Mouse (Mus musculus) midbrain, embryonic 12.5 days (tissue): ENCODE data around the gene Prkg1. TPM values are rescaled to one million over a fixed set of nuclear protein-coding genes. Genes with fewer than 3 reads are reported as not detected.
A peak's percentile ranks its signal among the peaks of the same experiment; 100 is the strongest.
"Not testable (repeated sequence)": the region's sequence is repeated elsewhere in the genome, so short reads cannot be mapped to it uniquely, and the experiment has no call there.

Experiments used
- ATAC-seq: fragments of 200-750 bp; cut with Nextera tagmentation; 2 replicates; pipeline ENCODE4 v1.8.0; 2017; ENCODE audit warnings: low read depth, moderate TSS enrichment, moderate library complexity; ENCODE audit not compliant: low FRiP score
- H3K27ac ChIP-seq: fragments of 300-500 bp; sonication (generic); replicated peaks from 2 replicates; pipeline ENCODE4 v1.5.1; 2016; ENCODE audit warnings: mild to moderate bottlenecking
- H3K27me3 ChIP-seq: fragments of 300-500 bp; sonication (generic); 2 replicates; pipeline ENCODE4 v1.6.1; 2016; ENCODE audit warnings: mild to moderate bottlenecking
- H3K36me3 ChIP-seq: fragments of 300-500 bp; sonication (generic); 2 replicates; pipeline ENCODE4 v1.6.1; 2016
- H3K4me1 ChIP-seq: fragments of 300-500 bp; sonication (generic); 2 replicates; pipeline ENCODE4 v1.6.1; 2016
- H3K4me2 ChIP-seq: fragments of 300-500 bp; sonication (generic); replicated peaks from 2 replicates; pipeline ENCODE4 v1.6.1; 2016; ENCODE audit warnings: mild to moderate bottlenecking, moderate library complexity
- H3K4me3 ChIP-seq: fragments of 300-500 bp; sonication (generic); 2 replicates; pipeline ENCODE4 v1.5.1; 2016; ENCODE audit warnings: mild to moderate bottlenecking
- H3K9ac ChIP-seq: fragments of 300-500 bp; sonication (generic); replicated peaks from 2 replicates; pipeline ENCODE4 v1.6.1; 2016; ENCODE audit warnings: mild to moderate bottlenecking, moderate library complexity
- H3K9me3 ChIP-seq: fragments of 300-500 bp; sonication (generic); 2 replicates; pipeline ENCODE4 v1.6.1; 2016; ENCODE audit warnings: mild to moderate bottlenecking
- WGBS: fragments of 180-500 bp; shearing (Covaris S2); methylation state at CpG from one replicate; pipeline ENCODE4 v1.1.7; 2016; 5-methylcytosine and 5-hydroxymethylcytosine counted together
- polyA plus RNA-seq: library from polyadenylated mRNA; unstranded; fragments of >200 nt; fragmentation: Nextera tagmentation; extraction: Ambion mirVana; gene quantifications from 2 replicates; pipeline ENCODE4 v1.2.1, GENCODE M21; 2016

Prkg1 gene
- polyA plus RNA-seq, 1 experiment from 2014 or later, result 8.7 TPM

DNA sequence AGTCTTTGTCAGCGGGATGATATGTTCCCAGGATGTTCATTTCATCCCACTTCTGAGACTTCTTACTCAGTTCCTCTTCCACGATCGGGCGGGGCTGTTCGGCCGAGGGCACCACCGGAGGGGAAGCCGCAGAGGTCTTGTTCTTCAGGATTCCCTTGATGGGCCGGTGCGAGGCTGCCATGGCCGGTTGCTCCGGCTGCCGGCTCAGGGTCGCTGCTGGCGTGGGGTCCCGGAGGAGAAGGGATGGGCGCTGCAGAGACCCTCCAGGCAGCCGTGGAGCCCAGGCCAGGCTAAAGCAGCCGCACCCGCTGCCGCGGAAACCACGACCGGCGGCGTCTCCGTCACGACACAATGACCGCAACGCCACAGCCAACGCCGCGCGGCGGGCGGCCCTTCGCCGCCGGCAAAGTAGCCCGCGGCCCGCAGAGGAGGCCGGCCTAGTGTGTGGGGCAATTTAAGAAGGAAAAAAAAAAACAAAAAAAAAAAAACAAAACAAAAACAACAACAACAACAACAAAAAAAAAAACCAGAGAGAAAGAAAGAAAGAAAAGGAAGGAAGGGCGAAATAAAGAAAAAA, 1225.4 kb downstream of the Prkg1 start:
- peak overlapping the region; percentile 58 for H3K4me2 ChIP-seq
- H3K36me3 ChIP-seq, H3K9me3 ChIP-seq, H3K4me1 ChIP-seq, H3K27ac ChIP-seq: not testable (repeated sequence)
- peak overlapping the region; percentile 45 for H3K4me3 ChIP-seq
- ATAC-seq, result peak; percentile 74; the same call in 1 of the 2 replicates
- peak overlapping the region; percentile 50; the same call in 1 of the 2 replicates for H3K9ac ChIP-seq
- WGBS, result 3% methylated on average over 43 of the region's 44 CpGs
- peaks cover 33% of the 10 kb centered on the region for H3K27me3 ChIP-seq

DNA sequence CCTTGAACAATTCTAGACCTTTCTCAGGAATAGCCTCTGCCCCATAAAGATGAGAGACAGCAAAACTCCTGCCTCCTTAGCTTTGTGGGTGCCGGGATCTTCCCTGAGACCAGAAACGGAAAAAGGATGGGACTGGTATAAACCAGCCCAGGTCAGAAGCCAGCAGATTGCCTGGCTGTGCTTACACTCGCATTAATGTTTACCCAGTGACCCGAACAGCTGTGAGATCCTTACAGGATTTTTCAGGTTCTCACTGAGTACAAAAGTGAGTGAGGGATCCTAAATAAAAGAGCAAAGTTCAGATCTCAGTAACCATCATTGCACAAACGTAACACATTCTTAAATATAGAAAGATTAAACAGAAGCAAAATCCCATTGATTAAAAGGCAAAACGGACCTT, 1248.1 kb downstream of the Prkg1 start:
- no peak overlapping the region for H3K9ac ChIP-seq
- 69% methylated on average over 6 of the region's 6 CpGs for WGBS
- no peaks in the 10 kb centered on the region for H3K9me3 ChIP-seq
- no peak overlapping the region for H3K4me3 ChIP-seq
- H3K36me3 ChIP-seq, result no peaks in the 10 kb centered on the region
- no peak overlapping the region for H3K27ac ChIP-seq
- H3K4me2 ChIP-seq, result no peak overlapping the region
- H3K4me1 ChIP-seq, result no peaks in the 10 kb centered on the region
- no peak for ATAC-seq
- H3K27me3 ChIP-seq, result no peaks in the 10 kb centered on the region

Other genes with a start within 250 kb of the Prkg1 start
- not detected in 2 replicates for gene A1cf, start 103.7 kb upstream of the Prkg1 start, polyA plus RNA-seq